ENCODE assay signal across 8 mouse cellular contexts in genomic region chr12:73907673-73908150, GRCm38 (mm10). TPM values are rescaled to one million over a fixed set of nuclear protein-coding genes. Genes with fewer than 3 reads are reported as not detected.
DNase-seq lines count a peak whose midpoint lies in the region; ATAC-seq and TF ChIP-seq lines count a peak whose summit lies in the region.

No protein-coding gene starts in this region.

- WGBS in bone marrow, adult 2 months: under 1% methylated on average over 51 of the region's 51 CpGs
- under 1% methylated on average over 51 of the region's 51 CpGs for WGBS in embryonic facial prominence, embryonic 15.5 days
- under 1% methylated on average over 41 of the region's 51 CpGs for WGBS in kidney, embryonic 14.5 days
- under 1% methylated on average over 41 of the region's 51 CpGs for WGBS in limb, embryonic 15.5 days

- H3K4me3 ChIP-seq in bone marrow, adult 2 months (replicated peaks; ENCODE audit: control insufficient read depth, low read depth, low read length): peak overlapping the region; percentile 89
- peak overlapping the region; percentile 95 for H3K4me3 ChIP-seq in embryonic facial prominence, embryonic 15.5 days (replicated peaks)
- H3K4me3 ChIP-seq in kidney, embryonic 14.5 days (ENCODE audit: low read length): peak overlapping the region; percentile 95
- peak overlapping the region; percentile 91 for H3K4me3 ChIP-seq in limb, embryonic 15.5 days

- H3K9me3 ChIP-seq in embryonic facial prominence, embryonic 15.5 days (replicated peaks): no peaks in the 10 kb centered on the region
- H3K9me3 ChIP-seq in kidney, embryonic 14.5 days (ENCODE audit: control insufficient read depth, low read length): no peaks in the 10 kb centered on the region
- no peaks in the 10 kb centered on the region for H3K9me3 ChIP-seq in limb, embryonic 15.5 days

- H3K27ac ChIP-seq in bone marrow, adult 2 months (ENCODE audit: control insufficient read depth, insufficient read depth, low read depth, low read length, poor library complexity): peak overlapping the region; percentile 96
- H3K27ac ChIP-seq in embryonic facial prominence, embryonic 15.5 days (replicated peaks): peak overlapping the region; percentile 100
- peak overlapping the region; percentile 99 for H3K27ac ChIP-seq in kidney, embryonic 14.5 days (ENCODE audit: low read depth, low read length)
- H3K27ac ChIP-seq in limb, embryonic 15.5 days: peak overlapping the region; percentile 100

- ATAC-seq in embryonic facial prominence, embryonic 15.5 days (ENCODE audit: insufficient number of reproducible peaks, low FRiP score, low TSS enrichment, low read depth): peak; percentile 100
- peak; percentile 99 for ATAC-seq in kidney, embryonic 14.5 days (ENCODE audit: low FRiP score, low TSS enrichment)
- ATAC-seq in limb, embryonic 15.5 days (ENCODE audit: insufficient number of reproducible peaks, low FRiP score, low TSS enrichment, low read depth): peak; percentile 100

- peak overlapping the region; percentile 65 for H3K4me2 ChIP-seq in embryonic facial prominence, embryonic 15.5 days (replicated peaks)
- peak overlapping the region; percentile 59 for H3K4me2 ChIP-seq in kidney, embryonic 14.5 days (replicated peaks; ENCODE audit: low read depth, low read length)
- H3K4me2 ChIP-seq in limb, embryonic 15.5 days: peak overlapping the region; percentile 50

- peak; percentile 95 for DNase-seq in 416B (ENCODE audit: low read depth)
- peak; percentile 97 to 99 for DNase-seq in heart, adult 9 months (ENCODE audit: low spot score in 2 of 2)
- DNase-seq in monocyte, adult 2 months (ENCODE audit: low read depth in 1 of 2, low spot score in 2 of 2): peak; percentile 90 to 91
- peak; percentile 96 to 97 for DNase-seq in spleen, postnatal 36 days (ENCODE audit: low spot score in 2 of 2)

- no peaks in the 10 kb centered on the region for H3K27me3 ChIP-seq in embryonic facial prominence, embryonic 15.5 days
- no peaks in the 10 kb centered on the region for H3K27me3 ChIP-seq in kidney, embryonic 14.5 days (ENCODE audit: control insufficient read depth, insufficient read depth, low read length)
- H3K27me3 ChIP-seq in limb, embryonic 15.5 days: no peaks in the 10 kb centered on the region

- H3K36me3 ChIP-seq in embryonic facial prominence, embryonic 15.5 days: no peaks in the 10 kb centered on the region
- H3K36me3 ChIP-seq in kidney, embryonic 14.5 days (ENCODE audit: control insufficient read depth, insufficient read depth, low read length): no peaks in the 10 kb centered on the region
- H3K36me3 ChIP-seq in limb, embryonic 15.5 days: no peaks in the 10 kb centered on the region

- peak overlapping the region; percentile 99 for H3K9ac ChIP-seq in embryonic facial prominence, embryonic 15.5 days
- peak overlapping the region; percentile 98 for H3K9ac ChIP-seq in kidney, embryonic 14.5 days (ENCODE audit: low read depth, low read length)
- peak overlapping the region; percentile 100 for H3K9ac ChIP-seq in limb, embryonic 15.5 days

- peak; percentile 95 for TF ChIP-seq POLR2A in bone marrow, adult 2 months (IDR thresholded peaks at IDR 0.05; ENCODE audit: borderline replicate concordance, control insufficient read depth, low read depth, low read length)

- peak; percentile 19; the same call in 1 of the 2 replicates for TF ChIP-seq CTCF in bone marrow, adult 2 months (IDR thresholded peaks at IDR 0.05; ENCODE audit: control insufficient read depth, insufficient read depth, low read length)

- no peaks in the 10 kb centered on the region; the same call in 1 of the 2 replicates for H3K4me1 ChIP-seq in bone marrow, adult 2 months (ENCODE audit: control insufficient read depth, insufficient read depth, low read length)
- peaks cover 18% of the 10 kb centered on the region; the same call in 1 of the 2 replicates for H3K4me1 ChIP-seq in embryonic facial prominence, embryonic 15.5 days
- H3K4me1 ChIP-seq in kidney, embryonic 14.5 days (ENCODE audit: control insufficient read depth, insufficient read depth, low read length): peaks cover 2% of the 10 kb centered on the region; the same call in 1 of the 2 replicates
- H3K4me1 ChIP-seq in limb, embryonic 15.5 days: peaks cover 8% of the 10 kb centered on the region

RNA-seq across cellular contexts. Expression of gene Hif1a, which starts 6.5 kb away (rescaled TPM):
- polyA plus RNA-seq in bone marrow, adult 2 months (2011; ENCODE audit: insufficient read depth, insufficient read length, low replicate concordance, missing spikeins): 4.4 and 10.4 TPM in 2 replicates
- polyA plus RNA-seq in embryonic facial prominence, embryonic 15.5 days (2015; fragmentation: Nextera tagmentation; extraction: Ambion mirVana): 86.3 and 100 TPM in 2 replicates
- polyA plus RNA-seq in kidney, embryonic 14.5 days (2014; fragmentation: Nextera tagmentation; extraction: Ambion mirVana): 64.9 and 114 TPM in 2 replicates
- polyA plus RNA-seq in limb, embryonic 15.5 days (2015; fragmentation: Nextera tagmentation; extraction: Ambion mirVana): 93.8 and 101 TPM in 2 replicates

RNA-seq across cellular contexts. Expression of gene Gm49321, which starts 29.7 kb away (rescaled TPM):
- polyA plus RNA-seq in bone marrow, adult 2 months (2011; ENCODE audit: insufficient read depth, insufficient read length, low replicate concordance, missing spikeins): not detected in 2 replicates
- polyA plus RNA-seq in embryonic facial prominence, embryonic 15.5 days (2015; fragmentation: Nextera tagmentation; extraction: Ambion mirVana): 13.1 and 16.7 TPM in 2 replicates
- 8.7 and 13.9 TPM in 2 replicates for polyA plus RNA-seq in kidney, embryonic 14.5 days (2014; fragmentation: Nextera tagmentation; extraction: Ambion mirVana)
- polyA plus RNA-seq in limb, embryonic 15.5 days (2015; fragmentation: Nextera tagmentation; extraction: Ambion mirVana): 14.7 and 14.8 TPM in 2 replicates

RNA-seq across cellular contexts. Expression of gene Snapc1, which starts 56.6 kb away (rescaled TPM):
- 4.5 and 8.0 TPM in 2 replicates for polyA plus RNA-seq in bone marrow, adult 2 months (2011; ENCODE audit: insufficient read depth, insufficient read length, low replicate concordance, missing spikeins)
- 18.4 and 22.1 TPM in 2 replicates for polyA plus RNA-seq in embryonic facial prominence, embryonic 15.5 days (2015; fragmentation: Nextera tagmentation; extraction: Ambion mirVana)
- polyA plus RNA-seq in kidney, embryonic 14.5 days (2014; fragmentation: Nextera tagmentation; extraction: Ambion mirVana): 15.1 and 16.1 TPM in 2 replicates
- 16.2 and 21.7 TPM in 2 replicates for polyA plus RNA-seq in limb, embryonic 15.5 days (2015; fragmentation: Nextera tagmentation; extraction: Ambion mirVana)

Comparison
In these comparisons a context has a peak if more than half of its experiments do, and no peak if none do; other contexts are left out.
1. Peak in every context shown above with its lines: DNase-seq, ATAC-seq, H3K4me3 ChIP-seq and H3K27ac ChIP-seq.